Mouse (Mus musculus) ovary, adult 10 weeks (tissue): Measurements from ENCODE around the gene Reep1. TPM values are rescaled to one million over a fixed set of nuclear protein-coding genes. Genes with fewer than 3 reads are reported as not detected.

ENCODE experiments used
- polyA plus RNA-seq: library from polyadenylated mRNA; stranded (reverse); fragments of 350-450 nt; fragmentation: Illumina TruSeq; extraction: RNeasy Lipid Tissue Mini Kit (QIAGEN cat#74804); gene quantifications from one replicate; pipeline ENCODE4 v1.2.3, GENCODE M21; 2014

Gene Reep1
- 26.3 TPM for polyA plus RNA-seq

GRCm38 (mm10) chr6:71707511-71708501, at the start of gene Reep1:
TSS of gene Reep1 (plus strand) at chr6:71707561.

GRCm38 (mm10) chr6:71826869-71827268, 119.5 kb downstream of the Reep1 start, which contains the start of gene Mrpl35:
TSS of gene Mrpl35 (minus strand) at chr6:71826969.

GRCm38 (mm10) chr6:71830690-71831580, 123.6 kb downstream of the Reep1 start, which contains the start of gene Immt:
TSS of gene Immt (plus strand) at chr6:71831331.

Other genes with a start within 250 kb of the Reep1 start
- gene Rnf103, start 213.7 kb upstream of the Reep1 start, polyA plus RNA-seq: 130 TPM
- gene Chmp3, start 163.8 kb upstream of the Reep1 start, polyA plus RNA-seq: 167 TPM
- 94.6 TPM for gene Kdm3a, start 74.6 kb upstream of the Reep1 start, polyA plus RNA-seq
- 31.0 TPM for gene Mrpl35, start 119.4 kb downstream of the Reep1 start, polyA plus RNA-seq
- 155 TPM for gene Immt, start 123.8 kb downstream of the Reep1 start, polyA plus RNA-seq
- gene Ptcd3, start 201.2 kb downstream of the Reep1 start, polyA plus RNA-seq: 316 TPM
- 38.6 TPM for gene Polr1a, start 201.5 kb downstream of the Reep1 start, polyA plus RNA-seq